Mouse (Mus musculus) midbrain, embryonic 10.5 days (tissue): Measurements from ENCODE around the gene Cdh13. TPM values are rescaled to one million over a fixed set of nuclear protein-coding genes. Genes with fewer than 3 reads are reported as not detected.

ENCODE experiments used
- DNase-seq: peaks from one replicate; pipeline ENCODE4 v3.0.0-alpha.2; 2017; ENCODE audit warnings: low spot score
- H3K27ac ChIP-seq: fragments of 300-500 bp; sonication (generic); replicated peaks from 2 replicates; pipeline ENCODE4 v1.5.1; 2016; ENCODE audit warnings: mild to moderate bottlenecking
- H3K27me3 ChIP-seq: fragments of 300-500 bp; sonication (generic); 2 replicates; pipeline ENCODE4 v1.6.1; 2016; ENCODE audit warnings: low read depth, mild to moderate bottlenecking; ENCODE audit not compliant: poor library complexity, severe bottlenecking
- H3K36me3 ChIP-seq: fragments of 300-500 bp; sonication (generic); 2 replicates; pipeline ENCODE4 v1.6.1; 2016; ENCODE audit warnings: mild to moderate bottlenecking, moderate library complexity
- H3K4me1 ChIP-seq: fragments of 300-500 bp; sonication (generic); 2 replicates; pipeline ENCODE4 v1.6.1; 2016
- H3K4me3 ChIP-seq: fragments of 300-500 bp; sonication (generic); 2 replicates; pipeline ENCODE4 v1.5.1; 2016; ENCODE audit warnings: mild to moderate bottlenecking, moderate library complexity
- H3K9me3 ChIP-seq: fragments of 300-500 bp; sonication (generic); replicated peaks from 2 replicates; pipeline ENCODE4 v1.6.1; 2016; ENCODE audit warnings: mild to moderate bottlenecking
- WGBS: fragments of 180-500 bp; shearing (Covaris S2); methylation state at CpG from one replicate; pipeline ENCODE4 v1.1.7; 2016; 5-methylcytosine and 5-hydroxymethylcytosine counted together
- polyA plus RNA-seq: library from polyadenylated mRNA; unstranded; fragments of >200 nt; fragmentation: Nextera tagmentation; extraction: Ambion mirVana; gene quantifications from 2 replicates; pipeline ENCODE4 v1.2.1, GENCODE M21; 2016

The Cdh13 gene
- polyA plus RNA-seq, 1 experiment from 2014 or later: 2.5 TPM

DNA sequence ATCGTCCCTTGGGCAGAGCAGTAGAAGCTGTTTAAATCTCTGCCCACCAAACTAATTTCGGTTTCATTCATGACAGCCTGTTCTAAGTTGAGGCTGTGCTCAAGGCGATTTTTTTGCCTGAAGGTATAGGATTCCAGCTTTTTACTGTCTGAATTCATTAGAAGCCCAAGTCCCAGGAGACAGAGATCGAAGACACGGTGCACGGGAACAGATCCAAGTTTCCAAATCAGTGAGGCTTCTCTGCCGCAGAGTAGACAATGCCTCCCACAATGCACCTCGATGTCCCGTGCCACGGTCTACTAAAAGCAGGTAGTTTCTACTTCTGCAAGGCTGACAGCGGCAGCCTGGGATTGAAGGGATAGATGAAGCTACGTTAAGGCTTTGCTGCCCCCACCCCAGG, 778.1 kb downstream of the Cdh13 start:
- Histone ChIP-seq H3K36me3 (no peaks in the 10 kb centered on the region), H3K27me3 (no peaks in the 10 kb centered on the region), H3K4me3 (no peak overlapping the region), H3K27ac (no peak overlapping the region), H3K9me3 (no peaks in the 10 kb centered on the region), H3K4me1 (peaks cover 6% of the 10 kb centered on the region; the same call in 1 of the 2 replicates)
- WGBS: 84% methylated on average over 12 of the region's 12 CpGs
- DNase-seq: no peak

DNA sequence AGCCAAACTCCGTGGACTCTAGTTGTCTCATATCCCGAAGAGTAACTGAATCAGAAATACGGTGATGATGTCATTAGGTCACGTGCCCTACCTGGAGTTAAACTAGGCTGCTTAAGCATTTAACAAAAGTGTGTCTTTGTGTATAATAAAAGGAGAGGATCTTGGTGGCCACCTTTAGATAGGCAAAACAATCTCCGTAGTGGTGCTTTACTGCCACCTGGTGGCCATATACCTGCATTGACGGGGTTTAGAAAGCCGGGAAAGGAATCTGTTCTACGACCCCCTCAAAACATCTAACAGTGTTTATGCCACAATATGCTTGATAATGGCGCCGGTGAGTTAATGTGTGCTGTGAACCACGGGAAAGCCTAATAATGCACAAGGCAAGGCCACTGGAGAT, 781.0 kb downstream of the Cdh13 start:
- H3K27me3 ChIP-seq: no peaks in the 10 kb centered on the region
- H3K9me3 ChIP-seq: no peaks in the 10 kb centered on the region
- WGBS: 25% methylated on average over 11 of the region's 11 CpGs
- no peak overlapping the region for H3K27ac ChIP-seq
- H3K4me3 ChIP-seq: no peak overlapping the region
- no peaks in the 10 kb centered on the region for H3K36me3 ChIP-seq
- peak; percentile 59 for DNase-seq
- peaks cover 2% of the 10 kb centered on the region; the same call in 1 of the 2 replicates for H3K4me1 ChIP-seq

DNA sequence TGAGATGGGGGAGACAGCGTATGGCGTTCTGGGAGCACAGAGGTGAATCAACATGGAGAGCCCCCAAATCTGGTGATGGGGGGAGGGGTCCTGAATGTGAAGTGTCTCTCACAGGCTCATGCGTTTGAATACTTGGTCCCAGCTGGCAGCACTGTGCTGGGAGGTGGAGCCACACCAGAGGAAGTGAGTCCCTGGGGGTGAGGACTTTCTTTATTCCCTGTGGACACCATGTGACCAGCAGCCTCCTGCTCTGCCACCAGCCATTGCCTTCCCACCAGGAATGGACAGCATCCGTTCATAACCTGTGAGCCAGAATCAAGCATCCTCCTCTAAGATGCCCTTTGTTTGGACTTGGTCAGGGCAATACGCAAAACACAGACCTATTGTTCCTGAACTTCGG, 788.8 kb downstream of the Cdh13 start:
- WGBS: 88% methylated on average over 6 of the region's 6 CpGs
- Histone ChIP-seq H3K27ac (no peak overlapping the region), H3K36me3 (no peaks in the 10 kb centered on the region), H3K4me1 (peaks cover 5% of the 10 kb centered on the region; the same call in 1 of the 2 replicates), H3K9me3 (no peaks in the 10 kb centered on the region), H3K4me3 (no peak overlapping the region), H3K27me3 (no peaks in the 10 kb centered on the region)
- no peak for DNase-seq

DNA sequence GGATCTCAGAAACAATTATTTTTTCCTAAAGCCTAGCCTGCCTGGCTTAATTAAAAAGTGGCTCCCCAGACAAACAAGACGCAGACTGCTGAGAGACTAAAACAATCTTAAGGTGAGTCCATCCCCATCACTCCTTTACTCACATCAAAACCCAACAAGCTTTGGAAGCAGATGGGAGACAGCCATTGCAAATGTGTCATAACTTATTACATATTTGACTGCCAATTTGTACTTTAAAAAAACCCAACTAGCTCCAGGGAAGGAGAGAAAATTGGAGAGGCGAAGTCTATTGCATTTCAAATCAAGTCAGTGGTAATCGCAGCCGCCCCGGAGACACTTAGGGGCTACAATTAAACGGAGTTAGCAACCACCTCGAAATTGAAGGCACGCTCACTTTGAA, 801.5 kb downstream of the Cdh13 start:
- H3K9me3 ChIP-seq: no peaks in the 10 kb centered on the region
- WGBS: 88% methylated on average over 8 of the region's 8 CpGs
- DNase-seq: no peak

DNA sequence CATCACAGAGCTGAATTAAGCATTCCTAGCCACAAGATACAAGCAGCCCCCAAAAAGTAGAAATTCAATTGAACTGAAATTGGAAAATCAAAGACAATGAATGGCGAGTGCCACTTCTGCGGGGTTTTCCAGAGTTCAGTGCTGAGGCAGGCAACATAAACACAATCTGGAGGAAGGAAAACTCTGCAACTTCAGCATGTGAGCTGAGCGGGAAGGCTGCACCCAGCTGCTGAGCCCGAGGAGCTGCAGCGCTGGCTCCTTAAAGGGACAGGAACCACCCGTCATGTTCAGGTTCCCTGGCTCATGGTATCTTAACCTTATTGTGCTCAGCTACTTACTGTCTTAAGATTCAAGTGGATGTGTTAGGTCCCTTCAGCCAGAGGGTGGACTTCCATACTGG, 814.7 kb downstream of the Cdh13 start:
- Histone ChIP-seq H3K36me3 (no peaks in the 10 kb centered on the region), H3K9me3 (no peaks in the 10 kb centered on the region), H3K27ac (no peak overlapping the region), H3K4me3 (no peak overlapping the region), H3K27me3 (no peaks in the 10 kb centered on the region), H3K4me1 (peaks cover 20% of the 10 kb centered on the region)
- no peak for DNase-seq
- 38% methylated on average over 6 of the region's 6 CpGs for WGBS

More for the DNA sequence above, 801.5 kb downstream of the Cdh13 start:
- no peak overlapping the region for H3K27ac ChIP-seq
- no peaks in the 10 kb centered on the region for H3K27me3 ChIP-seq
- no peaks in the 10 kb centered on the region for H3K36me3 ChIP-seq
- H3K4me3 ChIP-seq: no peak overlapping the region
- no peaks in the 10 kb centered on the region for H3K4me1 ChIP-seq

DNA sequence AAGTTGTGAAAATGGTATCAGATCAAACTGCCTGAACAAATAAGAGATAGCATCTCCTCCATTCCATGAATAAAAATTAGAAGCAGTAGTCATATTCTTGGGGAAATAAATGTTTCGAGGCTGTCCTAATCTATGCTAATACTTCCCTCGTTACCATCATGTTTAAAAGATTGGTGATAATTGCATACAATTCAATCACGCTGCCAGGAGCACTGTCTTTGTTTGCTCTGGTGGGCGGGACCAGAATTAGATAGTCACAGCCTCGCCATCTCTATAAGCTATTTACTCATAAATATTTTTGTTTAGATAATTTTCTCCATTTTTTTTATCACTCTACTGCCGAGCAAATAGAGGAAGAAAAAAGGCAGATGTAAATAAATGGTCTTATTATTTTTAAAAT, 819.3 kb downstream of the Cdh13 start:
- no peaks in the 10 kb centered on the region for H3K36me3 ChIP-seq
- 87% methylated on average over 6 of the region's 6 CpGs for WGBS

DNA sequence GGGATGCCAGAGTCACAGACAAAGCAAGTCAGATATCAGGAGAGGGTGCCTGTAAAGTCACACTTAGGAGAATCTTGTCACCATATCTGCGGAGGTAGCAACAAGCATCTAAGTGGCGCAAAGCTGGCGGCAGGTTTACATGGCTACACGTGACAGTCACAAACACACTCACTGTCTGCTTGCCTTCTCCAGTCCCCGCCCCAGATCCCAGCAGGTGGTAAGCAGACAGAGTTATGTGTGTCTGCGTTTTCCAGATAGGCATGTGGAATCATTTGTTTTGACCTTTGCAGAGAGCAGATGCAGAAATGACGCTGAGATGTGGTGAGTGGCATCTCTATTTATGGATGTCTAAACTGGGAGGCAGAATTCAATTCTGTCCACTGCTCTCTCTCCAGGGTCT, 826.1 kb downstream of the Cdh13 start:
- no peak for DNase-seq
- no peak overlapping the region for H3K4me3 ChIP-seq
- no peaks in the 10 kb centered on the region for H3K36me3 ChIP-seq
- H3K9me3 ChIP-seq: no peaks in the 10 kb centered on the region
- H3K27ac ChIP-seq: no peak overlapping the region
- H3K27me3 ChIP-seq: no peaks in the 10 kb centered on the region
- 0 out of 2 replicates have a peak, but pooled peaks cover 3% of the 10 kb centered on the region for H3K4me1 ChIP-seq
- 83% methylated on average over 7 of the region's 7 CpGs for WGBS

More for the DNA sequence above, 819.3 kb downstream of the Cdh13 start:
- no peak overlapping the region for H3K4me3 ChIP-seq
- no peak overlapping the region for H3K27ac ChIP-seq
- DNase-seq: no peak
- no peaks in the 10 kb centered on the region for H3K27me3 ChIP-seq
- no peaks in the 10 kb centered on the region for H3K9me3 ChIP-seq
- H3K4me1 ChIP-seq: peaks cover 7% of the 10 kb centered on the region

DNA sequence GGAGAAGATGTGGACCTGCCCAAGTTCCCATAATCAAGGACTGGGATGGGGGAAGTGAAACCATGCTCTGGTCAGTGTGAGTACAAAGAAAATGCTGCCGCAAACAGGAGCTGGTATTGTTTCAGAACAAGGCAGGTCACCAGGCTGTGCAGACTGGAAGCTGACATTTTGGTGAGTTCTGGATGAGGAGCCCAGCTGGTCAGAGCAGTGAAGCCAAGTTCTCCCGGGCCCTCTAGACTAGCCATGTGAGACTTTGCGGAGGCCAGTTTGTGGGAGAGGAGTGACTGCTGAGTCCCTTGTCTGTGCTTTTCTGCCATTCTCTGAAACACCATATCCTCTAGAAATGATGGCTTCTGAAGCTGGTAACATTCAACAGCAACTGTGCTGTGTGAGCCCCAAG, 829.3 kb downstream of the Cdh13 start:
- Histone ChIP-seq H3K27me3 (no peaks in the 10 kb centered on the region), H3K4me3 (no peak overlapping the region), H3K27ac (no peak overlapping the region), H3K36me3 (no peaks in the 10 kb centered on the region), H3K4me1 (0 out of 2 replicates have a peak, but pooled peaks cover 3% of the 10 kb centered on the region), H3K9me3 (no peaks in the 10 kb centered on the region)
- 95% methylated on average over 3 of the region's 3 CpGs for WGBS
- no peak for DNase-seq

DNA sequence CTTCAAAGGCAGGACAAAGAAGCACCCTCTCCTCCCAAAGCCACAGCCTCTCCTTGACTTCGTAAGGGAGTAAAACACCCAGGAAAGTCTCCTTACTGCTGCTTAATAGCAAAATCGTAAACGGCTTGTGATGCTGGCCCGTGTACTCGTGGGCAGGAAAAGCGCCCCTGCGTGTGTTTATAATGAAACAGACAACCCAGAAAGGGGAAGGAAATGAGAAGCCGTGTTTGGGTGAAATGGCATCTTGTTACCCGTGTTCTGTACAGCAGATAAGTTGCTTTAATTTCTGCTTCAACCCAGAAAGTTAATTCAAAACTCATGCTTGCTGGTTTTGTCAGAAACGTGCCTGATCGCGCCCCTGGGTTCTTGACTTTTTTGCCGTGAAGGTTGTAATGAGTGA, 837.7 kb downstream of the Cdh13 start:
- Histone ChIP-seq H3K4me3 (no peak overlapping the region), H3K9me3 (0 out of 2 replicates have a peak, but pooled peaks cover 5% of the 10 kb centered on the region), H3K27ac (no peak overlapping the region), H3K27me3 (no peaks in the 10 kb centered on the region; the same call in 1 of the 2 replicates), H3K4me1 (no peaks in the 10 kb centered on the region), H3K36me3 (no peaks in the 10 kb centered on the region)
- DNase-seq: no peak
- WGBS: 85% methylated on average over 13 of the region's 13 CpGs

DNA sequence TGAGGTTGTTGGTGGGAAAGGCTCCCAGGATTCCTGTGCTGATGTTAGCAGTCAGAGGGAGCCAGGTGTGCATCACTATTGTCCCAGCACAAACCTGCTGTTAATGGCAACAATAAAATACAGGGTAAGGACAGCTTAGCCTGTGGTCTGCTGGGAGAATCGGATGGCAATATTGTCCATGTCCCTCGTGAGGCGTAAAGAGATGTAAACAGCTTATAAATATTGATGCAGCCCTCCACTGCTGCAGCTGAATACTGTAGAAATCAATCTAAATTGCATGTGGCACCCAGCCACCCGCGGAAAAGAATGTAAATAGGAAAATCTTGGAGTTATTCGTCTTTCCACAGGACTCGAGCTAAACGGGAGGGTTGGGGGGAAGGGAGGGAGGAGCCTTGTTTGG, 844.3 kb downstream of the Cdh13 start:
- Histone ChIP-seq H3K36me3 (no peaks in the 10 kb centered on the region), H3K4me3 (no peak overlapping the region), H3K4me1 (no peaks in the 10 kb centered on the region), H3K27me3 (no peaks in the 10 kb centered on the region), H3K27ac (no peak overlapping the region), H3K9me3 (0 out of 2 replicates have a peak, but pooled peaks cover 5% of the 10 kb centered on the region)
- DNase-seq: no peak
- WGBS: 80% methylated on average over 8 of the region's 8 CpGs

DNA sequence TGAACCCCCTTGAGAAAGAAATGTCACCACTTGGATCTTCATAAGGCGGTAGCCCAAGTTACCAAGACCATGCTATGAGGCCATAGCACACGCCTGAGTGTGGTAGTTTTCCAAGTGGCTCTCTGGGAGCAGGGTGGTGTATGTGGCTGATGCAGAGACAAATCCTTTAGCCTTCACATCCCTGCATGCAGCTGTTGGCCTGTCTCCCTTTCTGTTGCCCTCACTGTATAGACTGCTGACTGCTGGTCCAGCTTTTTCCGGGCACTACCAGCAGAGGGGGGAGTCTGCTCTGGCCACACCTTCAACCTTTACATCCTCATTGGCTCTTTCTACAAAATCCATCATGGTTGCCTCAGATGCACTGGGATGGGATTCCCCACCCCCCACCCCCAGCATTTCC, 844.7 kb downstream of the Cdh13 start:
- H3K27ac ChIP-seq: no peak overlapping the region
- H3K4me1 ChIP-seq: no peaks in the 10 kb centered on the region
- no peak overlapping the region for H3K4me3 ChIP-seq
- 0 out of 2 replicates have a peak, but pooled peaks cover 5% of the 10 kb centered on the region for H3K9me3 ChIP-seq
- H3K27me3 ChIP-seq: no peaks in the 10 kb centered on the region
- no peak for DNase-seq
- H3K36me3 ChIP-seq: no peaks in the 10 kb centered on the region
- 84% methylated on average over 3 of the region's 3 CpGs for WGBS

DNA sequence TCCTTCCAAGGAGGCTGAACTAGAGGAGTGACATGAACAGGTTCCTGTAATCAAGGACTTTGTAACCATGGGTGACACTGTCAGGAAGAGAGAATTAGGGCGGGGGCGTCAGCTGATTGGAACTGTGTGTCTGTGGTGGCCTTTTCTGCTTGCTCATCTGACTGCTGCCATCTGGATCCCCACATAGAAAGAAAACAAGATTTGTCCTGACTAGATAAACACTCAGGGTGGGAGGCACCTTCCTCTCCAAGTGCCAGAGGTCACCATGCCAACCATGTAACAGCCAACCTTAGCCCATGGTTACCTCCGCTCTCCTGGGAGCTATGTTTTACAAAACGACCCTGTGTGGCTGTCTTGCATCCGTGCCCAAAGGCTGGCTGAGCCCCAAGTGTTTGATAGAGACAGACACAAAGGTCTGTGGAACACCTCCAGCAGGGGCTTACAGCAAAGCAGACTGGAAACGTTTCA, 873.0 kb downstream of the Cdh13 start:
- Histone ChIP-seq H3K27me3 (no peaks in the 10 kb centered on the region), H3K27ac (no peak overlapping the region), H3K4me3 (no peak overlapping the region), H3K36me3 (no peaks in the 10 kb centered on the region), H3K4me1 (peaks cover 14% of the 10 kb centered on the region; the same call in 1 of the 2 replicates), H3K9me3 (no peaks in the 10 kb centered on the region)
- WGBS: 55% methylated on average over 6 of the region's 6 CpGs
- DNase-seq: no peak

DNA sequence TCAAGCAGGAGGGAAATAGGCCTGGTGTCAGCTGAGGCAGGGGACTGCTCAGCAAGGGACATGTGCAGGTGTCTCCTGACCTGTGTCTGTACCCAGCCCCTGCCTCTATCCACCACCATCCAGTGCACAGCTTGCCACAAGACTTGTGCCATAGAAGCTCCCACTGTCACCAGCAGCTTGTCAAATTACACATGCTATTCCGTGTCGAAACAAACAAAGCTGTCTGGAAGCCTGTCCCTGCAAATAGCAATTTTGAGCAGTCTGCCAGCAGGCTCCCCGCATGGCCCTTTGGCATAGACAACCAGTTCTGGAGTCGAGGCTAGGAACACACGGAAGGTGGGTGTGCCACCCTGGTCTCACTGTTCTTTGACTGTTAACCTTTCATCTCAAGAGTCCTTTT, 875.1 kb downstream of the Cdh13 start:
- 89% methylated on average over 5 of the region's 5 CpGs for WGBS

DNA sequence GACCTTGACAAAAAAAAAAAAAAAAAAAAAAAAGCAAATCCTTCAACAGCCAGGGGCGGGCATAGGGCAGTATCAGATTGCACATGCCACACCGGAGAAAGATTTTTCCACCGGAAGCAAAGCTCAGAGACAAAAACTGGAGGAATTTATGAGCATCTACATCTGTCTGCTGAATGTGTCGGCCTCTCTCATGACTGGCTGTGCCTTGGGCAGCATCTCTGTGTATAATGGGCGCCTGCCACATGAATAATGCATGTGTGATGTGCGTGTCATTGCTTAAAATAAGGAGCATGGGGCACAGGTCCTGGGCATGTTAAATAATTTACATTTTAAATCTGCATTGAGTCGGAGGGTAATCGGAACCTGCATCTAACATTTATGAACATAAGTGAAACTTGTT, 876.3 kb downstream of the Cdh13 start:
- no peak for DNase-seq
- Histone ChIP-seq H3K27me3 (no peaks in the 10 kb centered on the region), H3K4me3 (no peak overlapping the region), H3K9me3 (no peaks in the 10 kb centered on the region), H3K27ac (no peak overlapping the region), H3K4me1 (peaks cover 14% of the 10 kb centered on the region; the same call in 1 of the 2 replicates), H3K36me3 (no peaks in the 10 kb centered on the region)
- WGBS: 72% methylated on average over 8 of the region's 8 CpGs

More for the DNA sequence above, 875.1 kb downstream of the Cdh13 start:
- DNase-seq: no peak
- Histone ChIP-seq H3K4me1 (peaks cover 14% of the 10 kb centered on the region; the same call in 1 of the 2 replicates), H3K36me3 (no peaks in the 10 kb centered on the region), H3K9me3 (no peaks in the 10 kb centered on the region), H3K4me3 (no peak overlapping the region), H3K27ac (no peak overlapping the region), H3K27me3 (no peaks in the 10 kb centered on the region)
